Mouse (Mus musculus) adrenal gland, postnatal 10 days (tissue): Measurements from ENCODE around the gene Tmem132b. TPM values are rescaled to one million over a fixed set of nuclear protein-coding genes. Genes with fewer than 3 reads are reported as not detected.

Experiments
- DNase-seq: peaks from one replicate; pipeline ENCODE4 v3.0.0; 2021; ENCODE audit warnings: mixed read lengths
- total RNA-seq, 2 experiments: library from RNA; stranded (reverse); gene quantifications; 2 replicates each; pipeline ENCODE4 v1.2.3; 2021

Tmem132b gene
- total RNA-seq, 2 experiments from 2014 or later = 0.70 to 1.2 TPM

DNA sequence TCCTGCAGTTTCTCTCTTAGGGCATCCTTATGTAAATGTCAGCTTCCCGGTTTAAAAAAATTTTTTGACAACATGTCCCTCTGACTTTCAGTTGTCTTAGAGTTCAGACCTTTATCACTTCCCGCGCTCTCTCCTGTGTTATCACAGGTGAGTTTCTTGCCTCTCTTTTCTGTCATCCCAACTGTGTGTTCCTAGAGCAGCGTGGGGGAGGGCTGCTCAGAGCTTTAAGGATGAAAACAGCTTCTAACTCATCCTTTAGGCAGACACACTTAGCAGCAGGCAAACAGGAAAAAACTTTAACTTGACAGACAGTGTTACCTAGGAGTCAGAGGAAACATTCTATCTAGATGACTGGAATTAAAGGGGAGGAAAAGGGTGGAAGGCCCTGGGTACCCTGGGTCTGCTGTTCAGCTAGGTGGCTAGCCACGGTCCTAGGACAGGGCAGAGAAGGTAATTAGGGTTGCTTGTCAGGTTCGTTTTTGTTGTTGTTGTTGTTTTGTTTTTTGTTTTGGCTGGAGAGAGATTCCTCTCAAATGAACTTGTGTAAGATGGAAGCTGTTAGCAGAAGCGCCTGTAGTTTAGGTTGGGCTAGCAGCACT is 144.6 kb downstream of the Tmem132b start:
- DNase-seq = no peak

DNA sequence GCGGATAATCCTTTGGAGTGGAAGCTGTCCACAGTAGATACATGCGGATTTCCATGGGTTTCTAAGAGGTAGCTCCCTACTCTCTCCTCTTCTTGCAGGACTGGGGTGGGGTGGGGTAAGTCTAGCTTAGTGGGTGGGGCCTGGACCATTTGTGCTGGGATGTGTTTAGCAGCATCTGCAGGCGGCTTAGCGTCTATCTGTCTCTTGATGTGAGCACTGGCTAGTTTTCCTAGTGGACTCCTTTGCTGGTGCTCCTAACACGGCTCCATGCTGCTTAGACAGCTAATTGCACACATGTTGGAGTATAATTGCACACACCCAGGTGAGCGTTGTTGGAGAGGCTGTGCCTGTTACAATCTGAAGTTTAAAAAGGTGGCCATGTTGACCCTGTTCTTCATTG is 149.3 kb downstream of the Tmem132b start:
- DNase-seq = no peak

DNA sequence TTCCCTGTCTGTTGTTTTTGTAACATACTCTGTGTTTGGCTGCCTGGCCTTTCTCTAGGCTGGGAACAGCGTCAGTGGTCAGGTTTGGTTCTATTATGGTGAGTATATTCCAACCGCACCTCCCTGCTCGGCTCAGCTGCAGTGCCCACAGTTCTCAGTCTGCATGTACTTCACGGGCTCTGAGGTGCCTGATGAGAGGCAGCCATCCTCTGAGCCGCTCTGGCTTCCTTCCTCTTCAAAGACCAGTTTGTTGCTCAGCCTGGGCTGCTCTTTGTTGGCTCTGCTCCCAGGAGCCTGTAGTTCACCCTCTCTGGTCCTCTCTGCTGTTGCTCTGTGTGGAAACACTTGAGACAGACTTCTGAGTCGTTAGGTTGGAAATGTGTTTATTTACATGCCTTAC is 151.9 kb downstream of the Tmem132b start:
- no peak for DNase-seq

DNA sequence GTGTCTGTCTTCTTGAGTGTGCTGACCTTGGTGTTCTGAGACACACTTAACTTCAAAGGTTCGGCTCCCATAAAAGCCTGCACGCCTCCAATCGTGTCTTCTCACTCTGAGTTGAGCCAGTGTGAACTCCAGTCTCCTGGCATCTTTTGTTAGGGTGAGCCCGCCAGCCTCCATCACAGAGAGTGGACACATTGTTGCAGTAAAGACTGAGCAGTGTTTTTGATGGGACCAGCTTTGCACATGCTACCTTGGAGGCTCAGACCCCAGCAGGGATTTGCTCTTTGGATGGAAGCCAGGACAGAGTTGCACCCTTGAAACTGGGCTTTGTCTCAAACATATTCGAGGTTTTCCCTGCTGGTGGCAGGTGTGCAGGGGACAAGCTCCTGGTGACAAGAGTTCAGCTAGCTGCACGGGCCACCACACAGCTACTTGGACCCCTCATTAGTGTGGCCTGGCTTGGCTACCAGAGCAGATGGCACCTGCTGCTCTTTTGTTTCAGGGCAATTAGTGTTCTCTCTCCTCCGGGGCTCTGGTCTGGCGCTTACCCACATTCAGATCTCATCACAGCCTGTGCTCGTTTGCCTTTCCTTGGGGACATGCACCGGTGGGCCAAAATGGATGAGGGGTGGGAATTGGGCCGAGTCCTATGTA is 154.2 kb downstream of the Tmem132b start:
- DNase-seq = no peak

DNA sequence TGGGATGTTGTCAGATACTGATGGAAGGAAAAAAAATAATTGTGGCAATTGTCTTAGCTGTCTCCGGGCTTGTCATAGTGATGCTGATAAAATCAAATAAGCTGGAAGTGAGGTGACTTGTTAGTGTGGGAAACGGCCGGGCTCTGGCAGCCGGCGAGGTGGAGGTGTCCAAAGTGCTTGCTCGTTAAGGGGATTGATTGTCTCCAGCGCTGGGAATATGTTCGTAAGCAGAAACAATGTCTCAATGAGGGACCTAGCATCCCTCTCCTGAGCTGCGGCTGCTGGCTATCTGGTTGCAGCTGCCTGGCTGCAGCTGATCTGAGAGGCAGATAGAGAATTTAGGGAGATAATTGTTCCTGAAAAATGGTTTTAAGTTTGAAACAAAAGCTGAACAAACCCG is 161.0 kb downstream of the Tmem132b start:
- no peak for DNase-seq

DNA sequence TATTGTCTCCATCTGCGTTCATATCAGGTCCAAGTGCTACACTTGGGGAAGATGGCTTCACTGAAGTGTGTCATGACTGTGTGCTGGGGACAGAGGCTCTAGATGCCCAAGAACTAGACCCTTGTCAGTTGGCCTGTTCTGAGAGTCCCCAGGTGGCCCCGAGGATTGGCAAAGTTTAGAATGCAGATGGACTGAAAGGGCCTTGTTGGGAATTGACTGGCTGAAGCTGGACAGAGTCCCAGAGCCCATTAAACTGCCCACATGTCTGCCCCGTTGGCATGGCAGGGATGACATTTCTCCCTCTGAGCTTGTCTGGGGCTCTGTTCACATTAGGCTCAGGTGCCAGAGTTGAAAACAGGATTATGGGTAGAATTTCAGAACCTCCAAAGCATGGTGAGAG is 167.8 kb downstream of the Tmem132b start:
- DNase-seq = no peak

DNA sequence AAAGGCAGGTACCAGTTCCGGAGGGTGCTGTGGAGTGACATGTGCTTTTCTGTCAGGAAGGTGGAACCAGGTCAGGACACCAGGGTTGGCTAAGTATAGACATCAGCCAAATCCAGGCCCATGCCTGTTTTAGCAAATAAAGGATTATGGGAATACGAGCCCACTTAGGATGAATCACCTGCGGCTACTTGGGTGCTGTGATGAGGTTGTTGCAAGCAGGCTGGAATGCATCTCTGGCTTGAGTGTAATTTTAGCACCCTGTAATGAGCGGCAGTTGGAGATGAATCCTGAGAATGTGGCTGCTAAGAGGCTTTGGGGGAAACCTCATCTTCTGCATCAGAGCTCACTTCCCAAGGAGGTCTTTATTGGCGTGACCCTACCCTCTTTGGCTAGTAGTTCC is 168.7 kb downstream of the Tmem132b start:
- DNase-seq = no peak

DNA sequence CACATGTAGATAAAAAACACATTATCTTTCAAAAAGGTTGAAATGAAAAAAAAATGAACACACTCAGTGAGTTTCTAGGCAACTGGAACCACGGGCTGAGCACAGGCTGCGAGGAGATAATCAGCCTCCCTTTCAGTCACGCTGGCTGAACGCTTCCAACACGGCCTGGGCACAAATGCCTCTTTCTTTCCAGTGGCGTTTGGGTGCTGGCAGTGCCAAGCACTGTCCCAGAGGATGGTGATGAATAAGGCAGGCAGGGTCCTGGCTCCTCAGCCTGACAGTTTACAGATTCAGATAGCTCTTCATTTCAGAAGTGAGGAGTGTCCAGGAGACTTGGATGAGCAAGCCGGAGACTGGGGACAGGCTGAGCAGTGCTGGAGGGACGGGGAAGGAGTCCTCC is 173.8 kb downstream of the Tmem132b start:
- DNase-seq = no peak

DNA sequence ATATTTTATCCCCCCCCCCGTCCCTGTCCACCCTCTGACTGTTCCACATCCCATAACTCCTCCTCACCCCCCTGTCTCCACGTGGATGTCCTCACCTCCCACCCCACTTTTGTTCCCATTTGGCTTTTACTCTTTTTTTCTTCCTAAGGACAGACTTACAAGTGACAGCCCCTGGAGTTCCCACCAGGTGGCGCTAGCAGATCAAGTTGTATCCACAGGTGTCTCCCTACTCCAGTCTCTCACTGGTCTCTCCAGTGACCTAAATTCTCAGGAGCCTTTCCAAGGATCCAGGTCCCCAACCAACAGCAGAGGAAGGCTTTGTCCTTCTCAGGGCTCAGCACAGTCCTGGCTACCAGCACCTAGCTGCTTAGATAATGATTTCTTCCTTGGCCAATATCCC is 177.6 kb downstream of the Tmem132b start:
- DNase-seq = peak; percentile 71

DNA sequence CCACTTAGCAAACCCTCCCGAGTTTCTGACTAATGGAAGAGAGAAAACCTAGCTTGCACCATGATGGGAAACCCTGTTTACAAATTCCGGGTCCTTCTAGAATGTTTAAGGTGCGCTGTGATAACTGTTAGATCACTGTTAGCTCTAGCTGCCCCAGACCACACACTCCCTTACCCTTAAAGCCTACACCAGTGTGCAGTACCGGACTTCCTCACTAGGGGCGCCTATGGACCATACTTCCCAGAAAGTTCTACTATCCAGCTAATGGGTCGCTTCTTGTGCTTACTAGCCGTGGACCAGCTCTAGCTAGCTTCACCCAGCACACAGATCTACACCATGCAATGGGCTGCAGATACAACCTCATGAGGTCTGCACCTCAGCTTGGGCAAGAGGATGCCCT is 195.2 kb downstream of the Tmem132b start:
- no peak for DNase-seq

DNA sequence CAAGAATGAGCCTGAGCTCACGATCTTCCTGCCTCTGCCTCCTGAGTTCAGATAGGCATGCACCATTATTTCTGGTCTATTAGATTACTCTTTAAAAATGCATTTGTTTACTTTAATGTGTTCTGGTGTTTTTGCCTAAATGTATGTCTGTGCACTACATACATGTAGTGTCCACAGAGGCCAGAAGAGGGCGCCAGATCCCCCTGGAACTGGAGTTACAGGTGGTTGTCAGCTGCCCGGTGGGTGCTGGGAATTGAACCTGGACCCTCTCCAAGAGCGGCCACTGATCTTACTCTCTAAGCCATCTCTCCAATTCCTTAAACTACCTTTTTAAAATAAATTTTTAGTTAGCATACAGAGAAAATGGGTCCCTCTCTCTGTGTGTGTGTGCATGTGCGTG is 195.9 kb downstream of the Tmem132b start:
- no peak for DNase-seq

DNA sequence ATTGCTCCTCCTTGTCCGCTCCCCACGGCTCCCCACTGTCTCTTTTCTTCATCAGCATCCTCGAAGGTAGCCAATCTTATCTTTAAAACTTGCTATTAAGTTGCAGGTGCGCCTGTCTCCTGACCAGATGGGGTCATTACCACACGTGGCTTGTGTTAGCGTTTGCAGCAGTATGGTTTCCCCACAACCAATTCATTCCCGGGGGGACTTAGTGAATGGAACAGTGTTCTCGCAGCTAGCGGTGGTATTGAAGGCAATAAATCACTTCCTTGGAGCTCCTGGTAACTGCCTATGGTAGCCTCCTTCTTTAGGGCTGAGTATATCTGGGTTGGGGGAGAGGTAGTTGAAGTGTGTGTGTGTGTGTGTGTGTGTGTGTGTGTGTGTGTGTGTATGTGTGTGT is 196.4 kb downstream of the Tmem132b start:
- DNase-seq = no peak

DNA sequence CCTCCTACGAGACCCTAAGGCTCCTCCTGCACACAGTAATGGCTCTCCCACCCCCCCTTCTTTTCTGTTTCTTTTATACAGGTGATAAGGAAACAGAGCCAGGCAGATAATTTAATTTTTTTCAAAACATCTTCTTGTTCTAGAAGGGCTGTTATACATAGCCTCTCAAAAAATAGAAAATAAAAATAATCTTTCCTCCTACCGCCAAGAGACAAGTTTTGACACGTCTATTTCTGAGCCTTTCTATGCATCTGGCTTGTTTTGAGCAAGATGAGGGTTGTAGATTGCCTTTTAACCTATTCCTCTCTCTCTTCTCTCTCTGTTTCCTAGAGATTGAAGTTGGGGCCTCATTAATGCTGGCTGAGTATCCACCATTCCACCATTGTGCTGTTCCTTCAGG is 196.9 kb downstream of the Tmem132b start:
- no peak for DNase-seq

DNA sequence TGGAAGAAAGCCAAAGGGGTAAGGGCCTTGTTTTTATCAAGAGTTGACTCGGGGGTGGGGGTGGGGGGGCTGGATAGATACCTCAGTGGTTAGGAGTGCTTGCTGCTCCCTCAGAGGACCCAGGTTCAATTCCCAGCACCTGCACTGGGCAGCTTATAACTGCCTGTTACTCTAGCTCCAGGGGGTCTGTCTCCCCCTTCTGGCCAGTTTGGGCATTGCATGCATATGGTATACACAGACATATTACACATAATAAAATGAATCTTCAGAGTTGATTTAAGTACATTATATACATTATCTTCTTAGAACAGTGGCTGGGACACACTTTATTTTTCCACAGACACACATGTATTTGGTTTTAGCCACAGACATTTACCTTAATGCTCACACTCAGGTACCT is 202.2 kb downstream of the Tmem132b start:
- no peak for DNase-seq

DNA sequence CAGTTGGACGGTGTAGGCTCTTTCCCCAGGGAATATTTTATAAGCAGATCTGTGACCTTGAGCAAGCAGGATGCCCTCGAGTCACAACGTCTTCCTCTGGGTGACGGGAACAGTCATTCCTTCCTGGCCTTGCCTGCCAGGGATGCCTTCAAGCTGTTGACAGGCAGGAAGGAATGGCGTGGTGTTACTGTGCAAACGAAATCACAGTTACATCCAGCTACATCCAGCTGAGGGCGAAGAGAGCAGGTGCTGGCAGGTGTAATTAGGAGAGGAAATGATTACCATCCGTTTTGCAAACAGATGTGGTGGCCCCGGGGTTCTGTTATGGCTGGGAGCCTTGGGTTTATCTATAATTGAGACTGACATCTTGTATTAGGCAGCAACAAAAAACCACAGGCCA is 205.5 kb downstream of the Tmem132b start:
- no peak for DNase-seq

DNA sequence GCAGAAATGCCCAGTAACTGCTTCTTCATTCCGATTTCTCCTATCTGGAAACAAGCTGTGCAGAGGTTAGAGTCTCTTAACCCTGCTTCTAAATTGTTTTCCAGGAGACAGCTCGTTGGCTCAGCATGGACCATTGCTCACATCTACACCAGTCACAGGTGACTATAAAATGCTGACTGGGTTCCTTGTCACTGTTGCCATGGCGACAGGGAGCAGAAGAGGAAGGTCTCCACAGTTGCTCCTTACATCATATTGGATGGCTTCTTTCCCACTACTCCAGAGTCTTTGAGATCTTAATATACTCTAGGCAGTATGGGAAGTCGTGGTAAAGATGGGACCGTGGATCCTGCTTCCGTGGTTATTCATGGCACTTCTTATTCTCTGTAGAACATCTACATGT is 211.9 kb downstream of the Tmem132b start:
- DNase-seq = no peak

DNA sequence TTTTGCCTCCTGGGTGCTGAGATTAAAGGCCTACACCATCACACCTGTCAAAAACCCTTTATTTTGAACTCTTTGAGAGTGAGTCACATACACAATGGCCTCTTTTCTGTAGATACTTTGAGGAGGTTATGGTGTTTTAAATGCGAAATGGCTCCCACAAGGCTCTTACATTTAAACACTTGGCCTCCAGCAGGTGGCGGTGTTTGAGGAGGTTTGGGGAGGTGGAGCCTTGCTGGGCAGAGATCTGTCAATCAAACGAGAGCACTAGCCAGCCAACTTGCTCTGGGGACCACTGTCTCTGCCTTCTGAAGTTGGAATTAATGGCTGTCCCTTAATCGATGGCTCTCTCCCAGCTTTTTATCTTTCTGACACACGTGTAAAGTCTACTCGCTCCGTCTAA is 214.2 kb downstream of the Tmem132b start:
- DNase-seq = peak; percentile 15

DNA sequence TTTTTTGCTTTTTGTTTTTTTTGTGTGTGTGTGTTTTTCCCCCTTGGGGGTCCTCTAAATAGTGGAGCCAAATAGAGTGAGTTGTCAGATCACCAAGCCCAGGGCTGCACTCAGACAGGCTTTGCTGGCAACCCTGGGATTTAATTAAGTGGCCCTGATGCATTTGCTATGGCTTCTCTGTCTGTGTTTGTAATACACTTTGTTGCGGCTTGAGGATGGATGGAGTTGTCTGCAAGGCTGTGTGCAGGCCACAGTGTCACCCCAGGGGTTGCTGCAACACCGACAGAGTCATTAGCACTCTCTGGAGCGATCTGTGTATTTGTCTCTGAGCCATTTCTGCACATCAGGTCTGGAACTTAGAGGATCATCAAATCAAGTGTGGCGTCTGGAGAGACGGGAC is 219.9 kb downstream of the Tmem132b start:
- DNase-seq = no peak

DNA sequence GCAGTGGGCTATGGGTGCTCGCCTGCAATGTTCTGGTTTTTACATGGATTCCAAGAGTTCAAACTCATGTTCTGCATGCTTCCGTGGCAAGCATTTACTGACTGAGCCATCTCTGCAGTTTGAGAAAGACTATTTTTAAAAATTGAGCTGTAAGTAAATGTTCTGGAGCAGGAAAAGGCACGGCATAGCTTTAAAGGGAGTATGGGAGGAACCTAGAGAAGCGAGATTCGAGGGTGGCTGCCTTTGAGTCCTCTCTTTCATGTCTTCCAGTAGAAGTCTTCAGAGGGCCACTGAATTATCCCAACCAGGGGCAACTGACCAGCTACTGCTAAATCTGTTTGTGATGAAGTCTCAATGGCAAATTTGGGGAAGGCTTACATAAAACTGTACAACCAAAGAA is 221.0 kb downstream of the Tmem132b start:
- no peak for DNase-seq

DNA sequence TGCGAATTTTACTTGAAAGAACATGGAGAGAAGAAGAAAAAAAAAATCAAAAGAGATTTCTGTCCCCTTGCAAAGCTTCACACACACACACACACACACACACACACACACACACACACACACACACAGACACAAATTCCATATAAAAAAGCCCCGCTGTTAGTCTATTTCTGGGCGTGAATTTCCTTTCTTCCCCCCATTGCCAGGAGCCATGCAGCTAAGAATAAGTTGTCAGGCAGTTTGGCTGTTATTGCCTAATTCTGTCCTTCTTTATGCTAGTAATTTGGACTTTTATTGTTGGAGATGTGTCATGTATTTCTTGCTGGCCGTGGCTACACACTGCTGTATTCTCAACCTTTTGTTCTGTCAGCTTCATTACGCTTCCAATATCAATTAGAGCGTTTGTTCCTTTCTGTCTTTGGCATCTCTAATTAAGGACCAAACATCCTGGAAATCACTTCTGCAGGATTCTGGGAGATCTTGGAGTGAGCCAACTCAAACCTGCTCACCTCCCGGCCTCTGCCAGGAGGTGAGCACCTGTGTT is 225.5 kb downstream of the Tmem132b start:
- DNase-seq = no peak

DNA sequence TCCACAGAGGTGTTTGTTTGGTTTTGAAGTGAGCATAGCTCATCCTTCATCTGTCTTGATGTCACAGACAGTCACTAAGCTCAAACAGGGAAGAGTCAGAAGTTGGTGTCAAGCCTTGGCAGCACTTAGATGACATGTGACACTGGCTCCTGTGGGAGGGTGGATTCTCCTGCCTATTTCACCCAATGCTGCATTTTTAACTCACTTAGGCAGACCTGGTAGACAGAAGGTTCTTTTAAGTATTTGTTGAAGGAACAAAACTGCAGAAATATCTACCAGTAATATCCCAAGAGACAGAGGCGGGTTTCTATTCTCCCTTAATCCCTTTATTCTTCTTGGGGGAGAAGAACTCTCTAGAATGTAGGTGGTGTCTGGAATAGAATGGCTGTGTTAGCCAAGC is 226.9 kb downstream of the Tmem132b start:
- no peak for DNase-seq

DNA sequence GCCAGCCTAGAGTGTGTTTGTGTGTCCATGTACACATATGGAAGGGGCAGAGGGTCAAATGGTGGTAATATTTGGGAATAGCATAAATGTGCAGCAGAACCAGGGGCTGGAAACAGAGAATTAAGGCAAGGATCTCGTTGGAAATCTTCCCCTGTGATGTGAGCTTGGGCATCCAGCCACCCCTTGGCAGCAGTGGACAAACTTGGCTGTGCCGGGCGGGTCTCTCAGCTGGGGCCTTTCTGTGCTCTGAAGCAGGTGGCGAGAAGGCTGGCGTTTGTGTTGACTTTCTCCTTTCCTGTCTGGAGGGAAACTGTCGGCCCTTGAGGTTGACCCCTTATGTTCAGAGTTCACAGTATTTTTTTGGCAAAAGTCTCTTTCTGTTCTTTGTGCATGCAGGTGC is 235.4 kb downstream of the Tmem132b start:
- no peak for DNase-seq

DNA sequence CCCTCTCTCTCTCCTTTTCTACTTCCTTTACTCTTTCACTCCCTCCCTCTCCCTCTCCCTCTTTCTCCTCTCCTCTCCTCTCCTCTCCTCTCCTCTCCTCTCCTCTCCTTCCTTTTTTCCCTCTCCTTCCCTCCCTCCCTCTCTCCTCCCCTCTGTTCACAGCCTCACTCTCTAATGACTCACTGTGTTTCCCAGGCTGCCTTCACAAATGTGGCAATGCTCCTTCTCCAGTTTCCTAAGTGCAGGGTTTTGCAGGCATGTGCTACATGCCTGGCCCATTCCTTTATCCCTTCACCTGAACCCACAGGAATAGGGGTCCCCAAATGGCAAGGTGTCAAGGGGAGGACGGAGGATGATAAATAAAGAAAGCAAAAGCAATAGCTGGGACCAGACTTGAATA is 236.4 kb downstream of the Tmem132b start:
- no peak for DNase-seq

DNA sequence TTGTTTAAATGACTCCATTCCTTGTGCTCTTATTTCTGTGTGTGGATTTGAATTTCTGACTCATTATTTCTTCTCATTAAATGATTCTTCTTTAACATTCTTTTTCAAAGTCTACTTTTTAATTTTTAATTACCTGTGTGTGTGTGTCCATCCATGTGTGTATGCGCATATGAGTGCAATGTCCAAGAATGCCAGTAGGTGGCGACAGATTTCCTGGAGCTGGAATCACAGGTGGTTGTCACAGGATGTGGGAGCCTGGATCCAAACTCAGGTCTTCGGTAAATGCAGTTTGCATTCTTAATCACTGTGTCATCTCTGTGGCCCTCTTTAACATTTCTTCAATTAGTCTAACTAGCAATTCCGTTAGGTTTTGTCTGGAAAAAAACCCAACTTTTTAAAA is 240.7 kb downstream of the Tmem132b start:
- no peak for DNase-seq
